Mouse (Mus musculus): ENCODE data around the gene Cbln1. TPM values are rescaled to one million over a fixed set of nuclear protein-coding genes. Genes with fewer than 3 reads are reported as not detected.

Gene Cbln1
- polyA plus RNA-seq, 1 experiment from 2014 or later: 25.5 TPM

- Histone ChIP-seq H3K36me3 (no peaks in the 10 kb centered on the region), H3K4me2 (no peak overlapping the region), H3K9me3 (replicated peaks) (no peaks in the 10 kb centered on the region), H3K9ac (replicated peaks) (no peak overlapping the region), H3K4me1 (no peaks in the 10 kb centered on the region), H3K27me3 (replicated peaks) (no peaks in the 10 kb centered on the region), H3K27ac (replicated peaks) (no peak overlapping the region), H3K4me3 (replicated peaks) (no peak overlapping the region)
- WGBS: 90% methylated on average over 1 of the region's 1 CpGs
- no peak for ATAC-seq (ENCODE audit: low FRiP score)
Observed at GRCm38 (mm10) chr8:87481396-87481795, 9.0 kb upstream of the Cbln1 start.

- Histone ChIP-seq H3K4me2 (peak overlapping the region; percentile 13; the same call in 1 of the 2 replicates), H3K27me3 (replicated peaks) (peaks cover 21% of the 10 kb centered on the region), H3K9ac (replicated peaks) (no peak overlapping the region), H3K36me3 (no peaks in the 10 kb centered on the region), H3K27ac (replicated peaks) (no peak overlapping the region), H3K9me3 (replicated peaks) (no peaks in the 10 kb centered on the region), H3K4me1 (peaks cover 8% of the 10 kb centered on the region), H3K4me3 (replicated peaks) (no peak overlapping the region)
- 54% methylated on average over 3 of the region's 3 CpGs for WGBS
- no peak for ATAC-seq (ENCODE audit: low FRiP score)
Observed at GRCm38 (mm10) chr8:87478221-87478620, 5.8 kb upstream of the Cbln1 start.

- no peak for ATAC-seq (ENCODE audit: low FRiP score)
- 59% methylated on average over 3 of the region's 3 CpGs for WGBS
- no peak overlapping the region for H3K4me3 ChIP-seq (replicated peaks)
- H3K27ac ChIP-seq (replicated peaks): no peak overlapping the region
- H3K4me1 ChIP-seq: peaks cover 13% of the 10 kb centered on the region
- no peaks in the 10 kb centered on the region for H3K36me3 ChIP-seq
- H3K4me2 ChIP-seq: peak overlapping the region; percentile 32
- peaks cover 26% of the 10 kb centered on the region for H3K27me3 ChIP-seq (replicated peaks)
- H3K9ac ChIP-seq (replicated peaks): no peak overlapping the region
- H3K9me3 ChIP-seq (replicated peaks): no peaks in the 10 kb centered on the region
Observed at GRCm38 (mm10) chr8:87477102-87477645, 4.8 kb upstream of the Cbln1 start.

GRCm38 (mm10) chr8:87475551-87475950 is 3.1 kb upstream of the Cbln1 start:
- H3K27me3 ChIP-seq (replicated peaks): peaks cover 40% of the 10 kb centered on the region

GRCm38 (mm10) chr8:87474379-87474778 is 2.0 kb upstream of the Cbln1 start:
- Histone ChIP-seq H3K4me1 (peaks cover 41% of the 10 kb centered on the region), H3K9me3 (replicated peaks) (no peaks in the 10 kb centered on the region), H3K4me3 (replicated peaks) (peak overlapping the region; percentile 71), H3K36me3 (no peaks in the 10 kb centered on the region), H3K9ac (replicated peaks) (no peak overlapping the region), H3K4me2 (peak overlapping the region; percentile 98), H3K27me3 (replicated peaks) (peaks cover 45% of the 10 kb centered on the region), H3K27ac (replicated peaks) (no peak overlapping the region)
- ATAC-seq (ENCODE audit: low FRiP score): no peak
- WGBS: 65% methylated on average over 8 of the region's 8 CpGs

More at GRCm38 (mm10) chr8:87475551-87475950, 3.1 kb upstream of the Cbln1 start:
- no peaks in the 10 kb centered on the region for H3K36me3 ChIP-seq
- H3K9ac ChIP-seq (replicated peaks): no peak overlapping the region
- no peak overlapping the region for H3K27ac ChIP-seq (replicated peaks)
- H3K4me3 ChIP-seq (replicated peaks): peak overlapping the region; percentile 13; the same call in 1 of the 2 replicates
- no peak for ATAC-seq (ENCODE audit: low FRiP score)
- H3K4me2 ChIP-seq: peak overlapping the region; percentile 31
- 40% methylated on average over 3 of the region's 3 CpGs for WGBS
- peaks cover 29% of the 10 kb centered on the region for H3K4me1 ChIP-seq
- no peaks in the 10 kb centered on the region for H3K9me3 ChIP-seq (replicated peaks)

- no peak for ATAC-seq (ENCODE audit: low FRiP score)
- Histone ChIP-seq H3K36me3 (no peaks in the 10 kb centered on the region), H3K4me1 (peaks cover 45% of the 10 kb centered on the region), H3K4me2 (peak overlapping the region; percentile 98), H3K27ac (replicated peaks) (0 out of 2 replicates have a peak overlapping the region, but pooled peaks have one; percentile 67), H3K9ac (replicated peaks) (peak overlapping the region; percentile 41), H3K4me3 (replicated peaks) (peak overlapping the region; percentile 71), H3K9me3 (replicated peaks) (no peaks in the 10 kb centered on the region), H3K27me3 (replicated peaks) (peaks cover 48% of the 10 kb centered on the region)
- 23% methylated on average over 2 of the region's 2 CpGs for WGBS
Observed at GRCm38 (mm10) chr8:87473940-87474339, 1.5 kb upstream of the Cbln1 start.

- Histone ChIP-seq H3K9ac (replicated peaks) (peak overlapping the region; percentile 41), H3K4me2 (peak overlapping the region; percentile 98), H3K9me3 (replicated peaks) (no peaks in the 10 kb centered on the region), H3K4me3 (replicated peaks) (peak overlapping the region; percentile 71), H3K4me1 (peaks cover 52% of the 10 kb centered on the region), H3K27ac (replicated peaks) (peak overlapping the region; percentile 67; the same call in 1 of the 2 replicates), H3K27me3 (replicated peaks) (peaks cover 52% of the 10 kb centered on the region), H3K36me3 (no peaks in the 10 kb centered on the region)
- WGBS: under 1% methylated on average over 30 of the region's 30 CpGs
- ATAC-seq (ENCODE audit: low FRiP score): 0 out of 2 replicates have a peak, but pooled peaks have one; percentile 1
Observed at GRCm38 (mm10) chr8:87473314-87473713, 905 bp upstream of the Cbln1 start.

- Histone ChIP-seq H3K4me2 (peak overlapping the region; percentile 98), H3K27me3 (replicated peaks) (peaks cover 66% of the 10 kb centered on the region), H3K4me3 (replicated peaks) (peak overlapping the region; percentile 71), H3K27ac (replicated peaks) (peak overlapping the region; percentile 82), H3K9me3 (replicated peaks) (no peaks in the 10 kb centered on the region), H3K36me3 (no peaks in the 10 kb centered on the region), H3K9ac (replicated peaks) (peak overlapping the region; percentile 53), H3K4me1 (peaks cover 52% of the 10 kb centered on the region)
- under 1% methylated on average over 36 of the region's 36 CpGs for WGBS
- ATAC-seq (ENCODE audit: low FRiP score): peak; percentile 40
Observed at GRCm38 (mm10) chr8:87471603-87472270, 672 bp downstream of the Cbln1 start.

- Histone ChIP-seq H3K9me3 (replicated peaks) (no peaks in the 10 kb centered on the region), H3K36me3 (no peaks in the 10 kb centered on the region), H3K4me2 (peak overlapping the region; percentile 98), H3K4me3 (replicated peaks) (peak overlapping the region; percentile 71), H3K27me3 (replicated peaks) (peaks cover 73% of the 10 kb centered on the region), H3K4me1 (peaks cover 52% of the 10 kb centered on the region), H3K9ac (replicated peaks) (peak overlapping the region; percentile 53), H3K27ac (replicated peaks) (peak overlapping the region; percentile 82)
- 2% methylated on average over 32 of the region's 32 CpGs for WGBS
- ATAC-seq (ENCODE audit: low FRiP score): no peak
Observed at GRCm38 (mm10) chr8:87470834-87471602, 1.4 kb downstream of the Cbln1 start.

GRCm38 (mm10) chr8:87469931-87470833 is 2.2 kb downstream of the Cbln1 start:
- Histone ChIP-seq H3K36me3 (no peaks in the 10 kb centered on the region), H3K27ac (replicated peaks) (peak overlapping the region; percentile 82; the same call in 1 of the 2 replicates), H3K4me1 (peaks cover 52% of the 10 kb centered on the region), H3K4me2 (peak overlapping the region; percentile 98), H3K27me3 (replicated peaks) (peaks cover 75% of the 10 kb centered on the region), H3K9me3 (replicated peaks) (no peaks in the 10 kb centered on the region), H3K9ac (replicated peaks) (peak overlapping the region; percentile 53), H3K4me3 (replicated peaks) (peak overlapping the region; percentile 71)
- no peak for ATAC-seq (ENCODE audit: low FRiP score)
- WGBS: 1% methylated on average over 59 of the region's 59 CpGs

Data from neural tube, embryonic 15.5 days (tissue).